Mouse (Mus musculus) v-Abl transformed pro-B cells (cell line): ENCODE results near the gene Tcea2.

Experiments used
- in situ Hi-C, 2 experiments: fragments of 400-800 bp; cut with MboI; formaldehyde crosslinking; loops; one replicate each; pipeline ENCODE4 v1.15.1; 2025; ENCODE audit not compliant: unreplicated experiment in 2 of 2

Gene Tcea2

DNA sequence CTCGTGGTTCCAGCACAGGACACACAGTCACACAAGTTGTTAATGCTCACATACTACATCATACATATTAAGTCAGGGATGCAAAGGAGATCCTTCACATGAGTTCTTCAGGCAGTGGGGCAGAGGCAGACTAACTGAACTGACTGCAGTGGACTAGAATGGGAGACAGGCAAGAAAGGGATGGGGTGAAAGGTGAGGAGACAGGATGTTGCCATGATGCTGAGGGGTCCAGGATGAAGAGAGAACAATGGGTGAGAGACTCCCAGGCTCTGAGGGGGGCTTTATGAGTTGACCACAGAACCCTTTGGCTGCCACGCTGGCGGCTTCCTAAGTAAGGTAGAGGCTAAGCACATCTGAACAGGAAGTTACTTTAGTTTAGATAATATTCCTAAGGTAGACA lies 14.5 kb downstream of the Tcea2 start:
- in situ Hi-C loops, result loop anchor here in 1 of 2 experiments (10.0 kb wide), 1 partner anchor 510 kb away; the partner anchor contains the start of gene Ppdpf

DNA sequence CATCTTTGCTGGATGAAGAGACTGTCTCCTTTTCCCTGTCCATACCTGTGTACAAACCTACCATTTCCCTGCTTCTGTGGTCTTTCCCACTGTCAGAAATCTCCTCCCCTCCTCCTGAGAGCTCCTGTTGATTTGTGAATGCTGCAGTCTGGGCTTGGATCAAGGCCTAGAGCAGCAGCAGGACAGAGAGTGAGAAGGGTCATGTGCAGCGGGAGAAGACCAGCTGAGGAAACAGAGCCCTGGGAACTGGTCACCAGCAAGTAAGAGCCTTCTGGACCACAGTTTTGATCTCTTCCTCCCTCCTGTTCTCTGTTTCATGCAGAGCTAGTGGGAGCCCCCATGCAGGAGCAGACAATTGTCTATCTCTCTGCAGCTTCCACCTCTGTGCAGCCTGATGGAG lies 15.7 kb downstream of the Tcea2 start:
- in situ Hi-C loops, result loop anchor here in 1 of 2 experiments (10.0 kb wide), 1 partner anchor 511 kb away; the partner anchor contains the start of gene Ppdpf

DNA sequence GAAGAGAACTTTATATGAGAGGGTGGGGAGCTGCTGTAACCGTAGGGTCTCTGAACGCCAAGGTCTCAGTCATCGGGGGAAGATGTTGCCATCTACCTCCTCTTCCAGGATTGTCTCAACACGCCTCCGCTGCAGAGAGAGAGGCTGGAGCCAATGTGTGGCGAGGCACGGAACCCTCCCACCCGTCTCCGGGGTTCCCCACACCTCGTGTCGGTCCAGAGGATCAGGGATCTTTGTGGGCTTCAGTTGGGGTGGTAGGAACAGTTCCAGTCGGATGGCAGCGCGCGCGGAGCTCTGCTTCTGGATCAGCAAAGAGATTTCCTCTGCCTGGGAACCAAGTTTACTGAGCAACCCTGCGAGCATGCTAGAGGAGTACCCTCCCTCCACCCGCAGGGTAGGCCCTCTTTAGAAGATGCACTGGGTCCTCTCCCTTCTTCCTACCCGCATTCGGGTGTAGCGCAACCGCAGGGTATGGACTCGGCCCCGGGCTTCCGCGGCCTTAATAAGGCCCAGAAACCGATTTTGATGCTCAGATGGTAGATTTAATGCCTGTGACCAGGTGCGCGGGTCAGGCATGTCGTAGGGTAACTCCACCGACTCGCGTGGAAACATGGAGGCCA lies 16.8 kb downstream of the Tcea2 start:
- in situ Hi-C loops, result loop anchor here in 1 of 2 experiments (10.0 kb wide), 1 partner anchor 512 kb away; the partner anchor contains the start of gene Ppdpf

DNA sequence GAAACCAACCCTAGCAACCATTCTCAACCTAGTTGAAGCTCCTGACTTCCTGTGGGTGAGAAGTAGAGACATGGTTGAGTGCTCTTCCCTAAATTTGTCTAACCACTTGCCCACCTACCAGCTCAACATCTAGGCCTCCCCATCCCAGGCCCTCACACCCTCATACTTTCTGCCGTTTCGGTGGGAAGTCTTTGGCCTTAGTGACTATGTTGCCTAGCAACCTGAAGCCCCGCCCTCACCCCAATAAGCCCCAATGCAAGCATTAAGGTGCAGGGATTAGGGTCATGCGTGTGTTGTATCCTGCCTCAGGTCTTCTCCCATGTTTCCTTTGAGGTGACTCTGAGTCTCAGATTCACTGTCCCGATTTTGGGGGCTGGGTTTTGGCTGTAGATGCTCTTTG lies 18.1 kb downstream of the Tcea2 start, which contains the start of gene Lkaaear1:
Gene Lkaaear1, minus strand, starts transcription at position 202 of the 400 bp plus-strand sequence.
- in situ Hi-C loops, result loop anchor here in 1 of 2 experiments (10.0 kb wide), 1 partner anchor 513 kb away; the partner anchor contains the start of gene Ppdpf

DNA sequence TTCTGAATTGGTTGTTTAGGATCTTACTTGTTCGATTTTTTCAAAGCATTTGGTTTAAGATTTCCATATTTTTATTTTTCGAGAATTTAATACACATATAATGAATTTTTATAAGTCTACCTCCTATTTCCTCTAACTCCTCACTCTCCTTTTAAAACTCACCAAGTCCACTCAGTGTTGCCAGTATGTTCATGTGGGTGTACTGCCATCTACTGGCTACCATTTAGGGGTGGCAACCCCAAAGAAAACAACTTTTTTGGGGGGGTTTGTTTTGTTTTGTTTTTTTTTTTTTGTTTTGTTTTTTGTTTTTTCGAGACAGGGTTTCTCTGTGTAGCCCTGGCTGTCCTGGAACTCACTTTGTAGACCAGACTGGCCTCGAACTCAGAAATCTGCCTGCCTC lies 26.6 kb downstream of the Tcea2 start:
- in situ Hi-C loops, result loop anchor here in 1 of 2 experiments (5.0 kb wide), 1 partner anchor 64 kb away; no protein-coding TSS in a partner anchor

DNA sequence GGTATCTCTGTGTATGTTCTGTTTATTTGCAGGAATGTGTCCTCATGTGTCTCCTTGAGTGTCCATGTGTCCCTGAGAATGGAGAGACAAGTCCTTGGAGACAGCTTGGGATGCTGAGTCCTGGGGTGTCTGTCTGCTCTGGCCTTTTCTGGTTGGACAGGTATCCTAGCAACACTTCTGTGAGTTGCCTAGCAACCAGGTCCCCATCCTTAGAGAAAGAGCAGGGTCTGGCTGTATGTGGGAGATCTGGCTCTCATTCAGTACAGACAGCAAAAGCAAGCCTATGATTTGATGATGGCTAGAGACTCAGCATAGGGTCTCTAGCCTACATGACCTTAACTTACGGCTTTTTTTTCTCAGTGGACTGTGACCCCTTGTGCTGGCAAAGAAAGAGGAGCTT lies 33.6 kb downstream of the Tcea2 start:
- in situ Hi-C loops, result no loop called here

DNA sequence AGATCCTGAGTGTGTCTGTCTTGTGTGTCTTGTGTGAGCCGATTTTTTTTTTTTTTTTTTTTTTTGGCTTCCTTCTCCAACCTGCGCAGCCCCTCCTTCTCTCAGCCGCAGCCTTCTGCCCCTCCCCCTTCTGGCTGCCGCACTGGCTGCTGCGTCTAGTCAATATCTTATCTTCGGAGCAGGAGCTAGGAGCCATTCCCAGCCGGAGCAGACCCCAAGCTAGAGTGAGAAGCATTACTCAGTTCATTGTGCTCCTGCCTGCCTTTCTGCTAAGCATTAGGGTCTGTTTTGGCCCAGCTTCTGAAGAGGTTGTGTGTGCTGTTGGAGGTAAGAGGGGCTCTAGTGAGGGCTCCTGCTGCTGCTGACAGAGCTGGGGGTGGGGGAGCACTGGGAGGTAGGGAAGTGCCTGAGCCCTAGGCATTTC lies 34.8 kb downstream of the Tcea2 start, which contains the start of gene Oprl1:
Gene Oprl1, plus strand, starts transcription at position 114 of the 424 bp plus-strand sequence.
- in situ Hi-C loops, result no loop called here

DNA sequence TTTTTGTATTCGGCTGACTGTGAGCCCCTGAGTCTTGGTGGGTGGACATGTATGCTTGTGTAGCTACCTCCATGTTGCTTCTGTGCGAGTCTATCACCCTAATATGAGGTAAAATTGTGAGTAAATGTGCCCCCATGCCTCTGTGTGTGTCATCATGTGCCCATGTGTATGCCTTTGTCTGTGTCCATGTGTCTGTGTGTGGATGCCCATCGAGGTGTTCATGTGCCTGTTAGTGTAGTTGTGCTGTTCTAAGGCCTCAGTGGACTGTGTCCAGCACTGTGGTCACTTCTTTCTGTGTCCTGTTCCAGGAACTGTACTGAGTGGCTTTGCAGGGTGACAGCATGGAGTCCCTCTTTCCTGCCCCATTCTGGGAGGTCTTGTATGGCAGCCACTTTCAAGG lies 35.3 kb downstream of the Tcea2 start:
- in situ Hi-C loops, result no loop called here

DNA sequence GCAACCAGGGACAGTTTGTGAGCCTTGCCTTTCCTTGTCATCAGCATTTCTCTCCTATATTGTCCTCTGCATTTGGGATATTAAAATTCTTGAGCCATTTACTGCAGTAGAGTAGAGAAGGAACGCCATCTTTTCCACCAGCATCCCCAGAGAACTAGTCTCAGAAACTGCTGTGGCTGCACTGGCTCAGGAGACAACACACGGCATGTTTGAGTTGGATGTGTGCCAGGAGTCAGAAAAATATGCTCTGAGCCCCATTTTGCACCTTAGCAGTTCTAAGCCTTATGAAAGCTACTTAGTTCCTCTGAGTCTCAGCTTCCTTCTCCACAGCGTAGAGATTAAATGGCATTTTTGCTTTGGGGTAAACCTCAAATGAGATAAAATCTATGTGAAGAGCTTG lies 36.9 kb downstream of the Tcea2 start:
- in situ Hi-C loops, result no loop called here

DNA sequence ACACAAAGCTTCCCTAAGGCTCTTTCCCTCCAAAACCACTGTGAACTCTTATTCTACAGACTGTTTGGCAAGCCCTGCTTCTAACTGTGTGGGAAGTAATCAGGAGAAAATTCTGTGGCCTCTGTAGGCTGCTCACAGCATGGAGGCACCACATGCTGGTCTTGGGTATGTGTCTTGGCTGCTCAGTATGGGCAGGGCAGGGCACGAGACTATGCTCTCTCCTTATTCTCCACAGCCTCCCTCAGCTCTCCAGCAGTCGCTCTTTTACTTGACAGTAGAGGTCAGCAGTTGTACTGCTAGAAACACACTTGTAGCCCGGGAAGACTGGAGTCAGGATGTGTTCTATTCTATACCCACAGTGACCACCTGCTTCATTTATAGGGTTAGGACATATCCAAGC lies 40.0 kb downstream of the Tcea2 start:
- in situ Hi-C loops, result loop anchor here in 1 of 2 experiments (5.0 kb wide), 1 partner anchor 147 kb away; no protein-coding TSS in a partner anchor

DNA sequence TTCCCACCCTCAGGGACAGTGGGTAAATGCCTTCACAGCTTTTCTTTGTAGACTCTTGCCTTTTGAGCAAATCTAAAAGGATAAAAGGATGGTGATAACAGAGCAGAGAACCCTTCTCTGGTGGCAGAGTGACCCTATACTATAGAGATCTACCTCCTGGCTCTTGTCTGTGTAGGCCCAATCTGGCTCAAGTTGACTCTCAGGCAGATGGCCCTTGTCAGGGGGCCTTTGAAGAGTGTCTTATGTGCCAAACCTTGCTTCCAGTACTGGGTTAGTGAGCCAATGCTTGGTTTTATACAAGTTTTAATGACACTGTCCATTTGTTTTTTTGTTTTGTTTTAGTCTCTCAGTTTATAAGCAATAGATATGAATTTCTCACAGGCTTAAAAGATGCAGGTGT lies 41.1 kb downstream of the Tcea2 start:
- in situ Hi-C loops, result loop anchor here in 1 of 2 experiments (5.0 kb wide), 1 partner anchor 146 kb away; no protein-coding TSS in a partner anchor

DNA sequence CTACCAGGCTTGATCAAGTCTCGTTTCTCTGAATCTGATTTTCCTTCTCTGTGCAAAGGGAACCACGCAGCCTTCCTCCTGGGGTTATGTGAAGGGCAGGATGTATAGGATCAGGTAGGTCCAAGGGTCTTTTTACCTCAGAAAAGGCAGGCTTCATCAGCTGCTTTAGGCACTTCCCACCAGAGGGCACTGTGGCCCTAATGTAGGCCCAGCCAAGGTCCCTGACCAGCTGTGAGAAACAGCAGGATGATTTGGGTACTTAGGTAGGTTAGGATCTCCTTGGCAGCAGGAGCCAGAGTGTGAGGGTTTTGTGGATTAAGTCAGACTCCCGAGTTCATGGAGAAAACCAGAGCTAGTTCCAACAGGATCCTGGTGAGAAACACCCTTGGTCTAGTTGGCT lies 42.1 kb downstream of the Tcea2 start:
- in situ Hi-C loops, result loop anchor here in 1 of 2 experiments (5.0 kb wide), 1 partner anchor 145 kb away; no protein-coding TSS in a partner anchor

DNA sequence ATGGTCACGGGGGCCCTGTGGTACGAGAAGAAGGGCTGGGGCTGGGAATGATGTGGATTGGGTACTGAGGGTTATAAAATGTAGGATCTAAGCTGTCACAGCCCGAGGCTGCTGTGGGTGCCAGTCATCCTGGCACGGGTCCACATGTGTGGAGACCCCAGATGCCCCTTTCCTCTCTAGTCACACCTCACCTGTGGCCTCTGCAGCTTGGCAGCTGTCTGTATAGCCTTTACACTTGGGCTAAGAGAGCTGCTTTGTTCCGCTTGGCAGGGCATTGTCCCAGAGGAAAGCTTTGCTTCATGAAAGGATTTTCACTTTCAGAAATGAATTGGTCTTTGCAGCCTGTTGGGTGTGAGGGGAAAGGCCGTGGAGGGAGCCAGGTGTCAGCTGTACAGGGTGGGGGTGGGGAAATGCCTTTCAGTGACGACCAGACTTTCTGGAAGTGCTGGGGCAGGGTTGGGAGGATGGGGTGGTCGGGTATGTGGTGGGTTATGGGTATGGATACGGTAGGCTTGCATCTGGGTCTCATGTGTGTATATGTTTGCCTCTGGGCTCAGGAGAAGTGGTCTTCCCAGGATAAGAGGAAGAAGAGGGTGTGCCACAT lies 47.7 kb downstream of the Tcea2 start:
- in situ Hi-C loops, result no loop called here

DNA sequence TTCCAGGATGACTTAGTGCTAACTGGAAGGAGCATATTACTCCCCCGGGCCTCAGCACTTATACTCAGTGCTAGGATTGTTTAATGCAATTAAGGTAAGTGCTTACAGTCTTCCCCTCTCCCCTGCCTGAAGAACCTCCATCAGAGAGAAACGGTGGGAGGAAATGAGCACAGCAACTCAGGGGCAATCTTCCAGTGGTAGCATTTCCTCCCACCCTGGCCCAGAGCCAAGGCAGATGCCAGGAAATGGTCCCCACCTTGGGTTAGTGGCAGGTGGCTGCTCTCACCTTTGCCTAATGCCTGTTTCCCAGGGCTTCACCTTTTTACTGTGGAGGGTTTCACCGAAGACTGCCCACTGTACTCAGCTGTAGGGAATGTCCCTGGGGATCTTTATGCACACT lies 49.9 kb downstream of the Tcea2 start:
- in situ Hi-C loops, result no loop called here
